Mouse (Mus musculus): ENCODE measurements around the gene Qk.

Qk gene

GRCm38 (mm10) chr17:10309135-10309623, 10.5 kb downstream of the Qk start:
- 0 out of 2 replicates have a peak, but pooled peaks cover 3% of the 10 kb centered on the region for H3K36me3 ChIP-seq (ENCODE audit: insufficient read depth, low read length)
- H3K27me3 ChIP-seq (ENCODE audit: insufficient read depth, low read length) = no peaks in the 10 kb centered on the region
- H3K4me1 ChIP-seq (replicated peaks; ENCODE audit: low read depth, low read length) = peaks cover 64% of the 10 kb centered on the region
- no peak for TF ChIP-seq NANOG (IDR thresholded peaks at IDR 0.05; ENCODE audit: borderline replicate concordance, low read length)
- TF ChIP-seq POU5F1 (IDR thresholded peaks at IDR 0.05; ENCODE audit: borderline replicate concordance, low read length) = no peak
- TF ChIP-seq CTCF (conservative IDR thresholded peaks at IDR 0.05; ENCODE audit: low read length) = no peak
- no peaks in the 10 kb centered on the region for H3K9me3 ChIP-seq (ENCODE audit: low read length)
- peak overlapping the region; percentile 39; the same call in 1 of the 2 replicates for H3K4me3 ChIP-seq (replicated peaks; ENCODE audit: low read length)

DNA sequence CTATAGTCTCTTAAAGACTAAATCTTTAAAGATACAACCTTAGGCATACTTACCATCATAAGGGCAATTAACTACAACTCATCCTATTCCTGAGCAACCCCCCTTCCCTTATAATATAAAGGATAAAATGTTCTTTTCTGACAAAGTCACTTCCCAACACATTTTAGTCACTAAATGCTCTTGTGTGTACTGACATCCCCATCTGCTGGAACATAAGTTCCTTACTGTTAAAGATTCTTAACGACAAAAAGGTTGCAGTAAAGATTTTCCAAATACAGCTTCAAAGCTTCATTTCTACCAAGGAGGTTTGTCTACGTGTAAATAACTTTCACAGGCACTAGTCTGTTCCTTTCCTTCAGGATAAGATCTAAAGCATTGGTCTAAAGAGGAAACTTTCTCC, 13.2 kb downstream of the Qk start:
- Histone ChIP-seq H3K9me3 (ENCODE audit: low read length) (no peaks in the 10 kb centered on the region), H3K4me3 (replicated peaks; ENCODE audit: low read length) (no peak overlapping the region), H3K4me1 (replicated peaks; ENCODE audit: low read depth, low read length) (peaks cover 45% of the 10 kb centered on the region), H3K27me3 (ENCODE audit: insufficient read depth, low read length) (no peaks in the 10 kb centered on the region), H3K36me3 (ENCODE audit: insufficient read depth, low read length) (no peaks in the 10 kb centered on the region)
- TF ChIP-seq POU5F1 (IDR thresholded peaks at IDR 0.05; ENCODE audit: borderline replicate concordance, low read length) = no peak
- no peak for TF ChIP-seq CTCF (conservative IDR thresholded peaks at IDR 0.05; ENCODE audit: low read length)
- no peak for TF ChIP-seq NANOG (IDR thresholded peaks at IDR 0.05; ENCODE audit: borderline replicate concordance, low read length)

GRCm38 (mm10) chr17:10304001-10304400, 15.7 kb downstream of the Qk start:
- Histone ChIP-seq H3K36me3 (ENCODE audit: insufficient read depth, low read length) (no peaks in the 10 kb centered on the region), H3K27me3 (ENCODE audit: insufficient read depth, low read length) (no peaks in the 10 kb centered on the region), H3K4me1 (replicated peaks; ENCODE audit: low read depth, low read length) (peaks cover 31% of the 10 kb centered on the region), H3K4me3 (replicated peaks; ENCODE audit: low read length) (no peak overlapping the region), H3K9me3 (ENCODE audit: low read length) (no peaks in the 10 kb centered on the region)
- TF ChIP-seq POU5F1 (IDR thresholded peaks at IDR 0.05; ENCODE audit: borderline replicate concordance, low read length) = no peak
- TF ChIP-seq NANOG (IDR thresholded peaks at IDR 0.05; ENCODE audit: borderline replicate concordance, low read length) = no peak
- TF ChIP-seq CTCF (conservative IDR thresholded peaks at IDR 0.05; ENCODE audit: low read length) = no peak

DNA sequence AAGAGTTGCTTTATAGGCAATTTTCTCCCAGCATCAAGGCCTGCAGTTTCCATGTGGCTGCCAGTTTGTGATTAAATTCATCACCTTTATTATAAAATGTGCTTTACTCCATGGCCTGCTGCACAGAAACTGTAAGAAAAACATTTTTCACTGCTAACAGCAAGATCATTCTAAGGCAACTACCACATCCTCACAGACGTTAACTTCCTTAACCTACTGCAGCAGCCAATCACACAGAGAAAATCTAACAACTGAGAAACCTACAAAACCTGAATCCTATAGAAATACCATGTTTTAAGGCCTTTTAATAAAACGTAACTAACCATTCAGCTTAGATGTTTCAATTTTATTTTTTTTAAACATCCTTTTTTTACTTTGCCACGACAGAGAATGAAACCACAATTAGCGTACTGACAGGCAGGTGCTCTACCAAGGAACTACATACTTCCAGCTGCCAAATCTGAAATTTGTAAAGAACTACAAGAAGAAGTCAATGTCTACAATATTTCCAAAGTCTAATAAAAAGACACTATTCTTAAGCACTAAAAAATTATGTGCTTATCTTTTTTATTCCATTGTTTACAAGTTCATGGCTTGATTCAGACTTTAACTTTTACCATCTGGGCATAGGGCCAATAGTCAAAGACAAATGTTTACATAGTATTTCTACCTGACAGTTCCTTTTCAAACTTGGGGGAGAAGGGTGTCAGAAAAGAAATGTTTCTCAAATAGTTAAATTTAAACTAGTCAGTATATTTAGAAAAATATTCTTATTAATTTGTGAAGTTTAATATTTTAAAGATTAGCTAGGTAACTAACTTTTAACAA, 18.5 kb downstream of the Qk start:
- TF ChIP-seq POU5F1 (IDR thresholded peaks at IDR 0.05; ENCODE audit: borderline replicate concordance, low read length) = no peak
- Histone ChIP-seq H3K27me3 (ENCODE audit: insufficient read depth, low read length) (no peaks in the 10 kb centered on the region), H3K9me3 (ENCODE audit: low read length) (no peaks in the 10 kb centered on the region), H3K4me1 (replicated peaks; ENCODE audit: low read depth, low read length) (peaks cover 23% of the 10 kb centered on the region; the same call in 1 of the 2 replicates), H3K4me3 (replicated peaks; ENCODE audit: low read length) (no peak overlapping the region), H3K36me3 (ENCODE audit: insufficient read depth, low read length) (no peaks in the 10 kb centered on the region)

DNA sequence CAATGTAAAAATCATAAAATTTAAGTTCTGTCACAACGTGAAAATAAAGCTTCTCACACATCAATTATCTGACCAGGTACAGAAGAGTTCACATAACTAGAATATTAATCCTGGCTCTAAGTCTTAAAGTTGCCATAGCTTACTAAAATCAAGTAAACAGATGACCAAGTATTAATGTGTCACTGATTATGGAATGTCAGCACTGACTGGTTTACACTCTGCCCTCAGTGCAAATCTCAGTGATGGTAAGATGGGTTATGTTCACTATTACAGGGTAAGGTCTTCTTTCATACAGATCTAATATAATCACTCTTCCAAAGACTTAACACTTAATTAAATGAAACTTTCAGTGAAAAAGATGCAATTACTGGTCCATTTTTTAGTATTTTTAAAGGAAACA, 20.3 kb downstream of the Qk start:
- Histone ChIP-seq H3K4me1 (replicated peaks; ENCODE audit: low read depth, low read length) (peaks cover 16% of the 10 kb centered on the region; the same call in 1 of the 2 replicates), H3K4me3 (replicated peaks; ENCODE audit: low read length) (no peak overlapping the region), H3K9me3 (ENCODE audit: low read length) (no peaks in the 10 kb centered on the region), H3K27me3 (ENCODE audit: insufficient read depth, low read length) (no peaks in the 10 kb centered on the region), H3K36me3 (ENCODE audit: insufficient read depth, low read length) (no peaks in the 10 kb centered on the region)
- TF ChIP-seq POU5F1 (IDR thresholded peaks at IDR 0.05; ENCODE audit: borderline replicate concordance, low read length) (no peak), NANOG (IDR thresholded peaks at IDR 0.05; ENCODE audit: borderline replicate concordance, low read length) (no peak), CTCF (conservative IDR thresholded peaks at IDR 0.05; ENCODE audit: low read length) (no peak)

GRCm38 (mm10) chr17:10292520-10292919, 27.1 kb downstream of the Qk start:
- Histone ChIP-seq H3K4me1 (replicated peaks; ENCODE audit: low read depth, low read length) (peaks cover 18% of the 10 kb centered on the region), H3K9me3 (ENCODE audit: low read length) (no peaks in the 10 kb centered on the region), H3K27me3 (ENCODE audit: insufficient read depth, low read length) (no peaks in the 10 kb centered on the region), H3K36me3 (ENCODE audit: insufficient read depth, low read length) (no peaks in the 10 kb centered on the region), H3K4me3 (replicated peaks; ENCODE audit: low read length) (no peak overlapping the region)
- TF ChIP-seq CTCF (conservative IDR thresholded peaks at IDR 0.05; ENCODE audit: low read length) (no peak), POU5F1 (IDR thresholded peaks at IDR 0.05; ENCODE audit: borderline replicate concordance, low read length) (no peak), NANOG (IDR thresholded peaks at IDR 0.05; ENCODE audit: borderline replicate concordance, low read length) (no peak)

DNA sequence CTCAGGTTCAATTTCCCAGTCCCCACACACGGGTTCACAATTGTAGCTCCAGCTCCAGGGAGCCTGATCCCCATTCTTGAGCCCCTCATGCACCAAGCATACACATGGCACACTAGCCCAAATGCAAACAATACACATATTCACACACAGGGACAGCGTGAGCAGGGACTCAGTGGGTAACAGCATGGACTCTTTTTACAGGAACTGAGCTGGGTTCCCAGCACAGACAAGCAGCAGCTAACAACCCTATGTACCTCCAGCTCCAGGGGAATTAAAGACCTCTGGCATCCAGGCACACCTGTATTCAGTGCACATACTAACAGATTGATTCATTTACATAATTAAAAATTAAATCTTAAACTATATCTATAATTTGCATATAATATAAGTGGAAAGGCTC, 34.9 kb downstream of the Qk start:
- Histone ChIP-seq H3K4me1 (replicated peaks; ENCODE audit: low read depth, low read length) (peaks cover 26% of the 10 kb centered on the region), H3K36me3 (ENCODE audit: insufficient read depth, low read length) (peaks cover 21% of the 10 kb centered on the region)
- no peak for TF ChIP-seq NANOG (IDR thresholded peaks at IDR 0.05; ENCODE audit: borderline replicate concordance, low read length)
- TF ChIP-seq CTCF (conservative IDR thresholded peaks at IDR 0.05; ENCODE audit: low read length) = no peak
- TF ChIP-seq POU5F1 (IDR thresholded peaks at IDR 0.05; ENCODE audit: borderline replicate concordance, low read length) = no peak

DNA sequence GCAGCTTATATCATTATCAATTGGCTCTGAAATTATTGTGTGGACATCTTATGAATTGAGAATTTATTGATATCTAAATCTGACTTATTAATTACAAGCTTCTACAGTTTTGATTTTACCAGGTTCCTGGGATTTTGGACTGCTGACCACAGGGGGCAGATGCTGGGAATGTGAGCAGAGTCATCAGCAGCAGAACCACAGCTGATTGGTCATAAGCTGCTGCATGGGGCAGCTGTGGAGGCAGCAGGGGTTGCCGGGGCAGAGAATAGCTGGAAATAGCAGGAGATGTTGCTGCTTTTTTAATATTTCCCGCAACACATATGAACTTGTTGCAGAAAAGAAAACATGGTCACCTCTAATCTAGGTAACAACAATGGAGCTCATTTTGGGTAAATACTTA, 40.1 kb downstream of the Qk start:
- H3K4me1 ChIP-seq (replicated peaks; ENCODE audit: low read depth, low read length) = peaks cover 18% of the 10 kb centered on the region
- TF ChIP-seq POU5F1 (IDR thresholded peaks at IDR 0.05; ENCODE audit: borderline replicate concordance, low read length) = no peak
- TF ChIP-seq NANOG (IDR thresholded peaks at IDR 0.05; ENCODE audit: borderline replicate concordance, low read length) = no peak
- TF ChIP-seq CTCF (conservative IDR thresholded peaks at IDR 0.05; ENCODE audit: low read length) = no peak
- H3K27me3 ChIP-seq (ENCODE audit: insufficient read depth, low read length) = no peaks in the 10 kb centered on the region
- H3K9me3 ChIP-seq (ENCODE audit: low read length) = no peaks in the 10 kb centered on the region
- no peak overlapping the region for H3K4me3 ChIP-seq (replicated peaks; ENCODE audit: low read length)
- peaks cover 42% of the 10 kb centered on the region for H3K36me3 ChIP-seq (ENCODE audit: insufficient read depth, low read length)

More for the DNA sequence above, 34.9 kb downstream of the Qk start:
- H3K4me3 ChIP-seq (replicated peaks; ENCODE audit: low read length) = no peak overlapping the region
- H3K27me3 ChIP-seq (ENCODE audit: insufficient read depth, low read length) = no peaks in the 10 kb centered on the region
- no peaks in the 10 kb centered on the region for H3K9me3 ChIP-seq (ENCODE audit: low read length)

Measured in E14TG2a.4 (cell line).